Mouse (Mus musculus): ENCODE results near the gene Mblac1. TPM values are rescaled to one million over a fixed set of nuclear protein-coding genes. Genes with fewer than 3 reads are reported as not detected.

The Mblac1 gene
- 9.6 and 11.2 TPM in 2 replicates for polyA plus RNA-seq (2015; fragmentation: Nextera tagmentation; extraction: Ambion mirVana)

GRCm38 (mm10) chr5:138193771-138194727, at the start of gene Mblac1:
TSS of gene Mblac1 (plus strand) at chr5:138194314.
- H3K4me1 ChIP-seq (ENCODE audit: insufficient read depth, low read length), result peaks cover 13% of the 10 kb centered on the region; the same call in 1 of the 2 replicates
- H3K9me3 ChIP-seq (ENCODE audit: low read length), result no peaks in the 10 kb centered on the region
- WGBS, result 7% methylated on average over 54 of the region's 54 CpGs
- H3K4me2 ChIP-seq (replicated peaks; ENCODE audit: low read depth, low read length), result peak within 1 kb of the TSS; percentile 97
- no peaks in the 10 kb centered on the region for H3K27me3 ChIP-seq (ENCODE audit: insufficient read depth, low read length)
- H3K27ac ChIP-seq (ENCODE audit: low read length), result peak within 1 kb of the TSS; percentile 90
- peaks cover 11% of the 10 kb centered on the region for H3K36me3 ChIP-seq (ENCODE audit: insufficient read depth, low read length)
- H3K4me3 ChIP-seq (ENCODE audit: low read length), result peak within 1 kb of the TSS; percentile 77
- H3K9ac ChIP-seq (replicated peaks; ENCODE audit: low read length), result peak within 1 kb of the TSS; percentile 88
- peak; percentile 85 for ATAC-seq (ENCODE audit: low FRiP score, low TSS enrichment)

GRCm38 (mm10) chr5:138154390-138154789, 39.7 kb upstream of the Mblac1 start:
- 0 out of 2 replicates have a peak overlapping the region, but pooled peaks have one; percentile 97 for H3K9ac ChIP-seq (replicated peaks; ENCODE audit: low read length)
- peaks cover 9% of the 10 kb centered on the region; the same call in 1 of the 2 replicates for H3K4me1 ChIP-seq (ENCODE audit: insufficient read depth, low read length)
- ATAC-seq (ENCODE audit: low FRiP score, low TSS enrichment), result no peak
- 84% methylated on average over 3 of the region's 3 CpGs for whole genome bisulfite sequencing
- peak overlapping the region; percentile 83 for H3K4me3 ChIP-seq (ENCODE audit: low read length)
- no peaks in the 10 kb centered on the region for H3K9me3 ChIP-seq (ENCODE audit: low read length)
- H3K27me3 ChIP-seq (ENCODE audit: insufficient read depth, low read length), result no peaks in the 10 kb centered on the region
- peaks cover 24% of the 10 kb centered on the region for H3K36me3 ChIP-seq (ENCODE audit: insufficient read depth, low read length)
- peak overlapping the region; percentile 80 for H3K4me2 ChIP-seq (replicated peaks; ENCODE audit: low read depth, low read length)
- no peak overlapping the region for H3K27ac ChIP-seq (ENCODE audit: low read length)

- no peaks in the 10 kb centered on the region for H3K27me3 ChIP-seq (ENCODE audit: insufficient read depth, low read length)
- ATAC-seq (ENCODE audit: low FRiP score, low TSS enrichment), result peak; percentile 96
- WGBS, result under 1% methylated on average over 31 of the region's 31 CpGs
- H3K9me3 ChIP-seq (ENCODE audit: low read length), result no peaks in the 10 kb centered on the region
- H3K4me3 ChIP-seq (ENCODE audit: low read length), result peak within 1 kb of the TSS; percentile 83
- peaks cover 20% of the 10 kb centered on the region for H3K36me3 ChIP-seq (ENCODE audit: insufficient read depth, low read length)
- H3K4me2 ChIP-seq (replicated peaks; ENCODE audit: low read depth, low read length), result peak within 1 kb of the TSS; percentile 80
- peak within 1 kb of the TSS; percentile 95 for H3K27ac ChIP-seq (ENCODE audit: low read length)
- H3K4me1 ChIP-seq (ENCODE audit: insufficient read depth, low read length), result peaks cover 9% of the 10 kb centered on the region; the same call in 1 of the 2 replicates
- H3K9ac ChIP-seq (replicated peaks; ENCODE audit: low read length), result peak within 1 kb of the TSS; percentile 97
Measured at GRCm38 (mm10) chr5:138155443-138155976, 38.6 kb upstream of the Mblac1 start, which contains the start of gene Zfp113. TSS of gene Zfp113 (minus strand) at chr5:138155744.

GRCm38 (mm10) chr5:138160224-138160762, 33.8 kb upstream of the Mblac1 start:
- Histone ChIP-seq H3K27ac (ENCODE audit: low read length) (peak overlapping the region; percentile 71; the same call in 1 of the 2 replicates), H3K4me3 (ENCODE audit: low read length) (peak overlapping the region; percentile 92), H3K36me3 (ENCODE audit: insufficient read depth, low read length) (peaks cover 30% of the 10 kb centered on the region), H3K27me3 (ENCODE audit: insufficient read depth, low read length) (no peaks in the 10 kb centered on the region), H3K4me1 (ENCODE audit: insufficient read depth, low read length) (peaks cover 12% of the 10 kb centered on the region), H3K9ac (replicated peaks; ENCODE audit: low read length) (peak overlapping the region; percentile 92), H3K4me2 (replicated peaks; ENCODE audit: low read depth, low read length) (peak overlapping the region; percentile 60), H3K9me3 (ENCODE audit: low read length) (no peaks in the 10 kb centered on the region)
- 68% methylated on average over 7 of the region's 7 CpGs for WGBS
- ATAC-seq (ENCODE audit: low FRiP score, low TSS enrichment), result no peak

- Histone ChIP-seq H3K9ac (replicated peaks; ENCODE audit: low read length) (peak within 1 kb of the TSS; percentile 92), H3K4me1 (ENCODE audit: insufficient read depth, low read length) (peaks cover 12% of the 10 kb centered on the region), H3K27ac (ENCODE audit: low read length) (peak within 1 kb of the TSS; percentile 76), H3K36me3 (ENCODE audit: insufficient read depth, low read length) (peaks cover 37% of the 10 kb centered on the region), H3K4me3 (ENCODE audit: low read length) (peak within 1 kb of the TSS; percentile 92), H3K4me2 (replicated peaks; ENCODE audit: low read depth, low read length) (peak within 1 kb of the TSS; percentile 60), H3K27me3 (ENCODE audit: insufficient read depth, low read length) (no peaks in the 10 kb centered on the region), H3K9me3 (ENCODE audit: low read length) (no peaks in the 10 kb centered on the region)
- WGBS, result under 1% methylated on average over 42 of the region's 42 CpGs
- peak; percentile 96 for ATAC-seq (ENCODE audit: low FRiP score, low TSS enrichment)
Measured at GRCm38 (mm10) chr5:138160842-138161665, 33.1 kb upstream of the Mblac1 start, which contains the start of gene Cops6. TSS of gene Cops6 (plus strand) at chr5:138161071.

- H3K4me3 ChIP-seq (ENCODE audit: low read length), result no peak overlapping the region
- ATAC-seq (ENCODE audit: low FRiP score, low TSS enrichment), result no peak
- no peaks in the 10 kb centered on the region for H3K9me3 ChIP-seq (ENCODE audit: low read length)
- H3K4me2 ChIP-seq (replicated peaks; ENCODE audit: low read depth, low read length), result no peak overlapping the region
- H3K4me1 ChIP-seq (ENCODE audit: insufficient read depth, low read length), result peaks cover 12% of the 10 kb centered on the region
- H3K9ac ChIP-seq (replicated peaks; ENCODE audit: low read length), result no peak overlapping the region
- H3K27ac ChIP-seq (ENCODE audit: low read length), result no peak overlapping the region
- H3K27me3 ChIP-seq (ENCODE audit: insufficient read depth, low read length), result no peaks in the 10 kb centered on the region
- H3K36me3 ChIP-seq (ENCODE audit: insufficient read depth, low read length), result peaks cover 56% of the 10 kb centered on the region
- 69% methylated on average over 6 of the region's 6 CpGs for WGBS
Measured at GRCm38 (mm10) chr5:138163046-138163445, 31.1 kb upstream of the Mblac1 start.

GRCm38 (mm10) chr5:138163610-138164009, 30.5 kb upstream of the Mblac1 start:
- WGBS, result 63% methylated on average over 10 of the region's 10 CpGs
- Histone ChIP-seq H3K36me3 (ENCODE audit: insufficient read depth, low read length) (peaks cover 61% of the 10 kb centered on the region), H3K27me3 (ENCODE audit: insufficient read depth, low read length) (no peaks in the 10 kb centered on the region), H3K4me2 (replicated peaks; ENCODE audit: low read depth, low read length) (no peak overlapping the region), H3K27ac (ENCODE audit: low read length) (no peak overlapping the region), H3K9ac (replicated peaks; ENCODE audit: low read length) (no peak overlapping the region), H3K9me3 (ENCODE audit: low read length) (no peaks in the 10 kb centered on the region), H3K4me1 (ENCODE audit: insufficient read depth, low read length) (peaks cover 12% of the 10 kb centered on the region), H3K4me3 (ENCODE audit: low read length) (no peak overlapping the region)
- no peak for ATAC-seq (ENCODE audit: low FRiP score, low TSS enrichment)

- Histone ChIP-seq H3K9me3 (ENCODE audit: low read length) (no peaks in the 10 kb centered on the region), H3K27ac (ENCODE audit: low read length) (no peak overlapping the region), H3K36me3 (ENCODE audit: insufficient read depth, low read length) (peaks cover 61% of the 10 kb centered on the region), H3K4me2 (replicated peaks; ENCODE audit: low read depth, low read length) (no peak overlapping the region), H3K27me3 (ENCODE audit: insufficient read depth, low read length) (no peaks in the 10 kb centered on the region), H3K4me3 (ENCODE audit: low read length) (no peak overlapping the region), H3K9ac (replicated peaks; ENCODE audit: low read length) (no peak overlapping the region), H3K4me1 (ENCODE audit: insufficient read depth, low read length) (peaks cover 16% of the 10 kb centered on the region)
- 62% methylated on average over 8 of the region's 8 CpGs for WGBS
- ATAC-seq (ENCODE audit: low FRiP score, low TSS enrichment), result no peak
Measured at GRCm38 (mm10) chr5:138165594-138165993, 28.5 kb upstream of the Mblac1 start.

All from kidney, embryonic 16.5 days (tissue).